Mouse (Mus musculus) G1E (cell line): ENCODE measurements around the gene Tnpo3.

ENCODE experiments used
- CTCF ChIP-seq: IDR thresholded peaks from 2 replicates; pipeline ENCODE4 v1.5.1; 2012; ENCODE audit warnings: low read depth, low read length, inconsistent platforms, mixed read lengths
- GATA1 ChIP-seq: IDR thresholded peaks from 2 replicates; pipeline ENCODE4 v1.6.1; 2012; ENCODE audit warnings: borderline replicate concordance, low read length, inconsistent platforms, mixed read lengths
- GATA2 ChIP-seq: IDR thresholded peaks from 2 replicates; pipeline ENCODE4 v1.6.1; 2012; ENCODE audit warnings: low read depth, low read length, inconsistent platforms, borderline replicate concordance
- POLR2AphosphoS5 ChIP-seq: IDR thresholded peaks from 2 replicates; pipeline ENCODE4 v1.6.1; 2012; ENCODE audit warnings: low read depth, low read length, inconsistent platforms; ENCODE audit not compliant: insufficient replicate concordance
- TAL1 ChIP-seq: conservative IDR thresholded peaks from 2 replicates; pipeline ENCODE4 v1.6.1; 2012; ENCODE audit warnings: low read depth, low read length, inconsistent platforms, mixed read lengths

DNA sequence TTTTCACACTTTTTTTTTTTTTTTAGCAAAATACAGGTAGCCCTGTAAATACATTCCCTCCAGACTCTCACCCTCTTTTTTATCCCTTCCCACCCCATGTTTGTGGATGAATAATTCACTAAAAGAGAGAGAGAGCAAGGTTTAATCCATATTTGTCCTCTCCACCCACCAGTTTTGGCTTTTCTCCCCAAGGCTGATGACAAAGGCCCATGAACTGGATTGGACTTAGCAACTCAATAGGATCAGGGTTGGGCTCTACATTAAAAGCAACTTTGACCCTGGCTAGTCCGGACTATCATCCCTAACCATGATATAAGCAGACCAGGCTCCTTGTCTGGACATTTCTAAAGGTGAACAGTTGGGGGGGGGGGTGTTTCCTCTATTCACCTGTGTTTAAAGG is 68.7 kb downstream of the Tnpo3 start:
- TF ChIP-seq CTCF, result no peak
- TF ChIP-seq GATA1, result no peak
- TF ChIP-seq TAL1, result no peak
- no peak for TF ChIP-seq POLR2AphosphoS5
- TF ChIP-seq GATA2, result no peak
